Mouse (Mus musculus): ENCODE measurements at regions not wholly inside any gene's neighbourhood (a gene's known extent, or its start where the extent isn't known, plus 50 kb on each side); places are given as distances from the start of the nearest gene placed in this dataset.

DNA sequence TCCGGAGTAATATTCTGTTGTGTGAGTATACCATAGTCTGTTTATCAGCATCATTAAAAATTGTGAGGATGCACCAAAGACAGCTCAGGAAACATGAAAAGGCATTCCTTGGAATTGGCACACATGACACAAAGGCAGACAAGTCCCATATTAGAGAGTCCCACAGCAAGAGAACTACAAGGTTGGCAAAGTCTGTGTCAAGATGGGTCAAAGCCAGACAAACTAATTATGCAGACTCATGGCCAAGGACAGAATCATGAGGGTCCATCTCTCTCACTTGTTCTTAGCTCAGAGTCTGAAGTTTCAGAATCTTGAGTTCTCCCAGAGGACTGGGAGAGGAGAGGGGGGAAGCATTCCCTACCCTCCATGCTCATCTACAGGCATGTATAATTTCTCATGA is 731.1 kb downstream of the Adgrl2 start:
- H3K27me3 ChIP-seq: no peaks in the 10 kb centered on the region
- H3K4me3 ChIP-seq: no peak overlapping the region
- WGBS: 92% methylated on average over 1 of the region's 1 CpGs
- H3K36me3 ChIP-seq: no peaks in the 10 kb centered on the region
- no peak for ATAC-seq (replicated peaks)
- H3K27ac ChIP-seq (replicated peaks): no peak overlapping the region
- H3K4me1 ChIP-seq: peaks cover 10% of the 10 kb centered on the region
- no peak overlapping the region for H3K9ac ChIP-seq (replicated peaks)
- no peak overlapping the region for H3K4me2 ChIP-seq (replicated peaks)
- H3K9me3 ChIP-seq: no peaks in the 10 kb centered on the region

DNA sequence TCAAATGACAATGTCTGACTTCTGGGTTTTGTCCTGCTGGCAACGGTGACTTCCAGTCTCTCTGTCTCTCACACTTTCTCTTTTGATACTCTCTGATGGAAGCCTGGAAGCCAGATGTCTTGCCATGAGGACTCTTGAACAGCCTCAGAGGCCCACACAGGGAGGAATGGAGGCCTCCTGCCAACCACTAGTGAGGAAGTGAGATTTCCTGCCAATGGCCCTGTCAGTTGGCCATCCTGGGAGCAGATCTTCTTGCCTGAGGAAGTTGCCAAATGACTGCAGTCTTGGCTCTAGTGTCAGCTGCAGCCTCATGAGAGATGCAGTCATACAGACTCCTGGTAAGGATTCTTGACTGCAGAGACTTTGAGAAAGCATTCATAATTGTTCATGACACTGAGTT is 741.7 kb downstream of the Adgrl2 start:
- Histone ChIP-seq H3K9ac (replicated peaks) (no peak overlapping the region), H3K4me3 (no peak overlapping the region), H3K27ac (replicated peaks) (no peak overlapping the region), H3K36me3 (no peaks in the 10 kb centered on the region), H3K4me1 (no peaks in the 10 kb centered on the region), H3K4me2 (replicated peaks) (no peak overlapping the region), H3K27me3 (no peaks in the 10 kb centered on the region), H3K9me3 (no peaks in the 10 kb centered on the region)
- 67% methylated on average over 1 of the region's 1 CpGs for WGBS
- peak; percentile 43; the same call in 1 of the 2 replicates for ATAC-seq (replicated peaks)

DNA sequence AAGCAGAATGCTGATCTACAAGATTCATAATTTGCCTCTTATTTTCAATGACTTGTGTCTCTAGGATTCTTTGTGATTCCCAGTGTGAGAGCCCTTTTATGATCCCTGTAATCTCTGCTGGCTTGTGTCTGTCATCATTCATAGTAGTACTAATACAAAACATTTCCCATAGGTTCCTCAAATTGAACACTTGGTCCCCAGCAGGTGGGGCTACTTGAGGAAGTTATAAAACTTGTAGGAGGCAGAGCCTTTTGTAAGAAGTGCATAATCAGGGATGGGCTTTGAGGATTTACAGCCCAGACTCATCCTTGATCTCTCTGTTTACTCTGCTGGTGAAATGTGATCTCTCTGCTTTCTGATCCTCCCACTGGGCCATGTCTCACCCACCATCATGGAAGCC is 743.6 kb downstream of the Adgrl2 start:
- ATAC-seq (replicated peaks): no peak
- H3K9ac ChIP-seq (replicated peaks): no peak overlapping the region
- no peaks in the 10 kb centered on the region for H3K9me3 ChIP-seq
- no peaks in the 10 kb centered on the region for H3K36me3 ChIP-seq
- no peak overlapping the region for H3K27ac ChIP-seq (replicated peaks)
- no peak overlapping the region for H3K4me3 ChIP-seq
- no peaks in the 10 kb centered on the region for H3K27me3 ChIP-seq
- no peaks in the 10 kb centered on the region for H3K4me1 ChIP-seq
- no peak overlapping the region for H3K4me2 ChIP-seq (replicated peaks)

DNA sequence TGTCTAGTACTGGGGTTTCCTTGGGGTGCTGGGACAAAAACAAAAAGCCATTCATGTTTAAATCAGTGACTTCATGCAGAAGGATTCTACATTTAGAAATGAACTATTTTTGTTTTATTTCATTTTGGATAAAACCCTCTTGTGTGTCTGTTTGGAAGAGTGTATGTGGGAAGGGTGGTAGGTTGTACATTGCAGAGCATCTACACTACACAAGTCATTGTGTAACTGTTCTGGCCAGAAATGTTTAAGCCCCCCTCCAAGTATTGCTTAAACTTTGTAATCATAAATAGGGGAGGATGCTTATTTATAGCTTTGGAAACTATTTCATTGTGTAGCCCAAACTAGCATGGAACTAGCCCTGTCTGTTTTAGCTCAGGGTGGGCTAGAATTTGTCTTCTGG is 752.3 kb downstream of the Adgrl2 start:
- no peaks in the 10 kb centered on the region for H3K27me3 ChIP-seq
- ATAC-seq (replicated peaks): no peak
- no peak overlapping the region for H3K4me3 ChIP-seq
- no peaks in the 10 kb centered on the region for H3K4me1 ChIP-seq
- H3K9ac ChIP-seq (replicated peaks): no peak overlapping the region
- no peaks in the 10 kb centered on the region for H3K36me3 ChIP-seq
- H3K4me2 ChIP-seq (replicated peaks): no peak overlapping the region
- H3K9me3 ChIP-seq: no peaks in the 10 kb centered on the region
- no peak overlapping the region for H3K27ac ChIP-seq (replicated peaks)

DNA sequence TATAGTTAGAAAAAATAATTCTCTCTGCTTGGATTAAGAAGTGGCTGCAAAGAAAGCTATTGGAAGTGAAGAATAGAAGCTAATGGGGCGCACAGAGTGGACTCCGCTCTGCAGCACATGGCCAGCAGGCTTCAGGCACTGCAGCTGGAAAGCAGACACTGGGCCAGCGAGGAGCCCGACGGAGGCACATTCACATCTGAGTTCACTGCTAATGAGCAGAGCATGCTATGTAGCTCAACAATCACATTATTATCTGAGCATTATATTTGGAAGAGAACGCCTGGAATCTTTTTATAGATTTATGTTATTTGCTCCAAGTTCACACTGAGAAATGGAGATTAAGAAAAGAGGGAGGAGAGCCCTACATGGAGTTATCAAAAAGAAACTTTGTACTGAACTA is 752.8 kb downstream of the Adgrl2 start:
- no peaks in the 10 kb centered on the region for H3K4me1 ChIP-seq
- H3K36me3 ChIP-seq: no peaks in the 10 kb centered on the region
- no peaks in the 10 kb centered on the region for H3K9me3 ChIP-seq
- 45% methylated on average over 6 of the region's 6 CpGs for WGBS
- no peak overlapping the region for H3K27ac ChIP-seq (replicated peaks)
- H3K4me3 ChIP-seq: no peak overlapping the region
- no peaks in the 10 kb centered on the region for H3K27me3 ChIP-seq
- H3K9ac ChIP-seq (replicated peaks): no peak overlapping the region
- no peak overlapping the region for H3K4me2 ChIP-seq (replicated peaks)
- no peak for ATAC-seq (replicated peaks)

DNA sequence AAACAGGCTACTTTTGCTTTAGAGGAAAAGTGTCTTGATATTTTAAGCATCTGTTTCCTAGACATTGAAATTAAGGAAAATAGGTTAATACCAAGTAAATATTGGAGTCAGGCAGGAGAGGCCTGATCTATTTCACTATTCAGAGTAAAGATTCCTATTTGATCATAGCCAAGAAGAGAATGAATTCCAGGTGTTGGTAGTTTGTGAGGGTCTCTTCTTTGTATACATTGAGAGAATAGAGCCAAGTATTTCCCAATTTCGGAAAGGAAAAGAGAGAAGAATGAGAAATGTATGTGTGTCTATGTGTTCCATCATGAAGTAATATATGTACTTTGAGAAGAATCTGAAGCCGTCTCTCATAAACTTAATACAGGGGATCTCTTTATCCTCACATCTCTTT is 756.7 kb downstream of the Adgrl2 start:
- no peak overlapping the region for H3K27ac ChIP-seq (replicated peaks)
- no peaks in the 10 kb centered on the region for H3K4me1 ChIP-seq
- H3K4me2 ChIP-seq (replicated peaks): no peak overlapping the region
- 96% methylated on average over 2 of the region's 2 CpGs for WGBS
- H3K27me3 ChIP-seq: no peaks in the 10 kb centered on the region
- H3K36me3 ChIP-seq: no peaks in the 10 kb centered on the region
- ATAC-seq (replicated peaks): no peak
- H3K9me3 ChIP-seq: no peaks in the 10 kb centered on the region
- H3K9ac ChIP-seq (replicated peaks): no peak overlapping the region
- no peak overlapping the region for H3K4me3 ChIP-seq

DNA sequence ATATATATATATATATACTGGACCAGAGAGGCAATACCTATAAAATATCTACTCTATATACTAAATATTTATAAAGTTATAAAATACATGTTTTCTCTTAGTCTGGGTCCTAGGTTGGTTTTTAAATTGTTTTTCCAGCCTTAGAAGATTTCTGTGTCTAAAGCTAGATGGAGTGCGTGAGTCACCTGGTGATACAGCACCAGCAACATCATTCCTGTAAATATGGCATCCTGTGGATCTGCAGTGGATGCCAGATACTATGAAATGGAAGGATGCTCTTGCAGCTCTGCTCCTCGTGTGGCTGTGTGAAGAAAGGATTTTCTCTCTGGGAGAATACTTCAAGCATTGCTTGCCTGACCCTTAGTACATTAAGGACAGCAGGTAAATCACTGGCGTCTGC is 761.2 kb downstream of the Adgrl2 start:
- Histone ChIP-seq H3K9me3 (no peaks in the 10 kb centered on the region), H3K36me3 (no peaks in the 10 kb centered on the region), H3K27me3 (no peaks in the 10 kb centered on the region), H3K4me2 (replicated peaks) (no peak overlapping the region), H3K4me1 (no peaks in the 10 kb centered on the region), H3K9ac (replicated peaks) (no peak overlapping the region), H3K27ac (replicated peaks) (no peak overlapping the region), H3K4me3 (no peak overlapping the region)
- 72% methylated on average over 3 of the region's 3 CpGs for WGBS
- no peak for ATAC-seq (replicated peaks)

DNA sequence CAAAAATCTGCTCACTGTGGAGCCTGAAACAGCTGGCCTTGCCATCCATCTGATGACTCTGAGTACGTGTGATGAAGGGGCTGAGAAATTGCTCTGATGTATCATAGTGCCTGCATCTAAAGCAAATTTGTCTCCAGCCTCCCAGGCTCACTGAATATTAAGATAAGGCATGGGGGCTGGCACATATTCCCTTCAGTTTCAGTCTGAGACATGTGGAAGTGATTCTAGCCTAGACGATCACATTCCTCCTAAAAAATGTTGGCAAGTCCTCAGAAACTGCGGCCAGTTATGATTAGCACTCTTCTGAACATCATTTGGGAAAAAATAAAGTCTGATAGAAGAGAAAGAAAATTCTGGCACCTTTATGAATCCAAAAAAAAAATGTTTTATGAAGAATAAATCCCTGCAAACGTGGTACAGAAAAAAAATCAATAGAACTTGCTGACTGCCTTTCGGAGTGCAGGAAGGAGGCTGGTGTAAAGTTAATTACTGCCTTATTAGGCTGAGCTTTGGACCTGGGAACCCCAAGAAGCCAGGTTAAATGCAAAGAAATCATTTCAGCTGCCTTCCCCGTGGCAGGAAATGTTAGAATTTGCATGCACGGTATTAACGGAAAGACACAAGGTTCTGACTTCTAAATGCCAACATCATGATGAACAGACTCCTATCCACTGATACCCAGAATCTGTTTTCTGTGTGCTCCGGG is 762.2 kb downstream of the Adgrl2 start:
- no peak overlapping the region for H3K4me2 ChIP-seq (replicated peaks)
- no peak for ATAC-seq (replicated peaks)
- H3K4me3 ChIP-seq: no peak overlapping the region

DNA sequence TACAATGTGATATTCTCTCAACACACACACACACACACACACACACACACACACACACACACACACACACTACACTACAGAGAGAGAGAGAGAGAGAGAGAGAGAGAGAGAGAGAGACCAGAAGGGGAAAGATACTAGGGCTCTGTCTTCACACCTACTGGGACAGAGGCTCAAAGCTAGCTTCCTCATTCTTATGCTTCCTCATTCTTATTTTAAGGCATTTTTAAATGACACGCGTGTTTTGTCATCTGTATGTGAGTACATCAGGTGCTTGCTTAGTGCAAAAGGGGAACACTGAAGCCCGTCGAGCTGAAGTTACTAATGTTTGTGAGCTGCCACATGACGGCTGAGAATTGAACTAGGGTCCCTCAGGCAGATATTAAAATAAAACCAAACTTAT is 769.5 kb downstream of the Adgrl2 start:
- Histone ChIP-seq H3K4me1 (no peaks in the 10 kb centered on the region), H3K9ac (replicated peaks) (no peak overlapping the region), H3K9me3 (no peaks in the 10 kb centered on the region), H3K27me3 (no peaks in the 10 kb centered on the region), H3K4me2 (replicated peaks) (no peak overlapping the region), H3K36me3 (no peaks in the 10 kb centered on the region), H3K27ac (replicated peaks) (no peak overlapping the region), H3K4me3 (no peak overlapping the region)
- WGBS: 94% methylated on average over 5 of the region's 5 CpGs
- no peak for ATAC-seq (replicated peaks)

More for the DNA sequence above, 762.2 kb downstream of the Adgrl2 start:
- Histone ChIP-seq H3K9ac (replicated peaks) (no peak overlapping the region), H3K36me3 (no peaks in the 10 kb centered on the region), H3K4me1 (no peaks in the 10 kb centered on the region), H3K27me3 (no peaks in the 10 kb centered on the region), H3K27ac (replicated peaks) (no peak overlapping the region), H3K9me3 (no peaks in the 10 kb centered on the region)
- 65% methylated on average over 9 of the region's 9 CpGs for WGBS

DNA sequence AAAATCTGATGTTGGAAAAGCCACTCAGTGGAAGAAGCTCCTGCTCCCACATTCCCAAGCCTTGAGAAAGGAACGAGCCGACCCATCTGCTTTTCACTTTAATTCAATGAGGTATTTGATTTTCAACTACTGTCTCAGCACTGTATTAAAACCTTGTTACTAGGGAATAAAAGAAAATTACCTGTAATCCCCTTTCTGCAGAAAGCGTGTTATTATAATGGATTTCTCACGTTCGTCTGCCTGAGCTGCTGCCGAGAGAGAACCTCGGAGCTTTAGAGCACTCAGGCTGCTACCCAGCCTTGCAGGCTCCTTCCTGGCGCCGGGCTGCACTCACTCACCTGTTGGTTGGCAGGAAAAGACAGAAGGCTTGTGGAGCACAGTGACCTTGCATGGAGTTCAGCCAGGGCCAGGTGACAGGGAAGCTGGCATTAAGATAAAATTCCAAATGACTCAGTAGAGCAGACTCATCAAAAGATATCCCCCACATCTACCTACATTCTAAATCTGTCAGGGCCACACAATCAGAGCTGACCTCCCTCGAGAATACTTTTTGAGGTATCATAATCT is 770.2 kb downstream of the Adgrl2 start:
- H3K27me3 ChIP-seq: no peaks in the 10 kb centered on the region
- no peaks in the 10 kb centered on the region for H3K36me3 ChIP-seq
- WGBS: 69% methylated on average over 10 of the region's 10 CpGs
- no peak overlapping the region for H3K4me2 ChIP-seq (replicated peaks)
- no peak overlapping the region for H3K9ac ChIP-seq (replicated peaks)
- H3K27ac ChIP-seq (replicated peaks): no peak overlapping the region
- H3K9me3 ChIP-seq: no peaks in the 10 kb centered on the region
- H3K4me1 ChIP-seq: no peaks in the 10 kb centered on the region
- no peak overlapping the region for H3K4me3 ChIP-seq
- ATAC-seq (replicated peaks): no peak

DNA sequence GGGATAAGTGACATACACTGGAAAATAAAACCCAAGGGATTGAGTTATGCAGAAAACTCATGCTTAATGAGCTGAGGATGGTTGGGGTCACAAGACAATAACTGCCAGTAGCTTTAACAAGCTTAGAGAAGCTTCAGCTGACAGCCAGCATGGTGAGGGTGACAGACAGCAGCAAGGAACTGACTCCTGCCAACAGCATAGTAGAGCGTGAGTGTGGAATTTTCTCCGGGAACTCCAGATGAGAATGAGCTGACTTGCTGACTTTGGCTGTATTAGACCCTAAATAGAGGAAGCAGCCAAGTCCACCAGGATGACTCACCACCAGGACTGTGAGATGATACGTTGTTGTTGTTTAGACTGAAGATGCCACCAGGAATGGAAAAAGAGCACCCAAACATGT is 788.2 kb downstream of the Adgrl2 start:
- no peak overlapping the region for H3K4me3 ChIP-seq
- H3K9ac ChIP-seq (replicated peaks): no peak overlapping the region
- H3K27me3 ChIP-seq: no peaks in the 10 kb centered on the region
- WGBS: 79% methylated on average over 3 of the region's 3 CpGs
- ATAC-seq (replicated peaks): no peak
- H3K27ac ChIP-seq (replicated peaks): no peak overlapping the region
- H3K36me3 ChIP-seq: no peaks in the 10 kb centered on the region
- no peaks in the 10 kb centered on the region for H3K4me1 ChIP-seq
- H3K9me3 ChIP-seq: no peaks in the 10 kb centered on the region
- H3K4me2 ChIP-seq (replicated peaks): no peak overlapping the region

DNA sequence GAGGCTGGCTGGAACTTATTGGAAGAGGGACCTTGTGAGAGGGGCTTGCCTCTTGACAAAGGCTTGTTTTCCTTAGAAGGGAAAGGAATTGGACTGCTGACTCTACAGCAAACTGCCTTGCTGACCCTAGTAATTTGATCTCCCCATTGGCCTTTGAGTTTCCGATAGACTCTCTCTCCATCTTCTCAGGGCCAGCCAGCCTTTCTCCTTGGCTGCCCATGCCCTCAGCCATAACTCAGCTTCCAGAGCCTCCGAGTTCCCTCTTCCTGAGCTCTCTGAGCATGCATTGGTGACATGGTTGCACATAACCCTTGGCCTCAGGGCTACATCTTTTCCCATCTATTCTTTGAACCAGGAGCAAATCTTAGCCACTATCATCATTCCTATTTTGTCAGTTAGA is 803.7 kb downstream of the Adgrl2 start:
- 74% methylated on average over 2 of the region's 2 CpGs for WGBS
- H3K4me1 ChIP-seq: no peaks in the 10 kb centered on the region
- no peak overlapping the region for H3K4me2 ChIP-seq (replicated peaks)
- no peak for ATAC-seq (replicated peaks)
- no peaks in the 10 kb centered on the region for H3K27me3 ChIP-seq
- H3K4me3 ChIP-seq: no peak overlapping the region
- no peaks in the 10 kb centered on the region for H3K36me3 ChIP-seq
- H3K9me3 ChIP-seq: no peaks in the 10 kb centered on the region
- H3K9ac ChIP-seq (replicated peaks): no peak overlapping the region
- no peak overlapping the region for H3K27ac ChIP-seq (replicated peaks)

DNA sequence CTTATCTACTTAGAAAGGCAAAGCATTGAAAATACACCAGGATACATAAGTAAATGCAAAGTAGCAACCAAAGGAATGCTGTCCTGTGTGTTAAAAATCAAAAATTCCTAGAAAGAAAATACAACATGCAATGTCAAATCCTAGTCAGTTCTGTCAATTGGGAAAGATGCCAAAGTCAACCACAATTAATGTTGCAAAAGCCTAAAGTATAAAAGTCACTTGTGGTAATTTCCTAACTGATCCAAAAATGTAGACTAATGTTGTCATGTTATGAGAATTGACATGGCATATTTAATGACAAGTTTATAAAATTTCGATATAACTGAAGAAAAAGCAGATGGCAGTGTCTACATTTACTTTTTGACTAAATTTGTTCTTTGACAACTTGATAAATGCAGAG is 822.8 kb downstream of the Adgrl2 start:
- H3K27me3 ChIP-seq: no peaks in the 10 kb centered on the region
- WGBS: 82% methylated on average over 1 of the region's 1 CpGs
- no peaks in the 10 kb centered on the region for H3K9me3 ChIP-seq
- no peak overlapping the region for H3K9ac ChIP-seq (replicated peaks)
- no peak overlapping the region for H3K27ac ChIP-seq (replicated peaks)
- ATAC-seq (replicated peaks): 0 out of 2 replicates have a peak, but pooled peaks have one; percentile 16
- H3K4me2 ChIP-seq (replicated peaks): no peak overlapping the region
- no peak overlapping the region for H3K4me3 ChIP-seq
- no peaks in the 10 kb centered on the region for H3K36me3 ChIP-seq
- H3K4me1 ChIP-seq: no peaks in the 10 kb centered on the region
